Mouse (Mus musculus) ovary, postnatal 14 days (tissue): ENCODE data around the gene Syvn1.

ENCODE experiments used
- DNase-seq: peaks from one replicate; pipeline ENCODE4 v3.0.0; 2022; ENCODE audit warnings: low spot score

Syvn1 gene

DNA sequence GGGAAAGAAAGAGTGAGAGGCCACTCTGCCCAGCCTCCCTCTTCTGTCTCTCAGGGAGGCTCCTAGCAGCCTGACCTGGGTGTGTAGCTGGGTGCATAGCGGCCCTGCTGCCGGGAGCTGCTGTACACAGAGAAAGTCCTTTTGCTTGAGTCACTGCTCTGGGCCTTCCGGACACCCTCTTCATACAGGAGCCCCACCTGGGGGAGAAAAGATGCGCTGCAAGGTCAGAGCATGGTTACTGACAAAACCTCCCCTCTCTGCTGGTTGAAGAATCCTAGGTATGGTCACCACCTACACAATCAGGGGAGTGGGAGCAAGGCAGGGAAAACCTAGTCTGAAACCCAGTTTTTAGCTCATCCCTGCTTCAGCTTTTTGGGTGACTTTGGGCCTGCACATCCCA lies 22.6 kb downstream of the Syvn1 start:
- no peak for DNase-seq

DNA sequence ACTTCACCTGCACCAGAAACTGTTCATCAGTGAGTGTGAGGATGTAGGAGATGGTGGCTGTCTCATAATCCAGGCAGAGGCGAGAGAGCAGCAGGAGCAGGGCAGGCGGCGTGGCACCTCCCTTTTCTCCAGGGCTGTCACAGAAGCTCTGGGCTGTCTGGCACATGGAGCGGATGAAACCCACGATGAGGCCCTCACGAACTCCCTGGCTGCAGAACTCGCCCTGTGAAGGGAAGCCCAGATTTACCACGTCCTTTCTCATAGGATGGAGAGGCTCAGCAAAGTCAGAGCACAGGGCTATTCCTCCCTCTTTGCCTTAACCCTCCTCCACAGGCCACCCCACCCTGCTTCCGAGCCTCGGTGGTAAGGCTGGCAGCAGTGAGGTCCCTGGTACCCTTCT lies 23.5 kb downstream of the Syvn1 start:
- no peak for DNase-seq

DNA sequence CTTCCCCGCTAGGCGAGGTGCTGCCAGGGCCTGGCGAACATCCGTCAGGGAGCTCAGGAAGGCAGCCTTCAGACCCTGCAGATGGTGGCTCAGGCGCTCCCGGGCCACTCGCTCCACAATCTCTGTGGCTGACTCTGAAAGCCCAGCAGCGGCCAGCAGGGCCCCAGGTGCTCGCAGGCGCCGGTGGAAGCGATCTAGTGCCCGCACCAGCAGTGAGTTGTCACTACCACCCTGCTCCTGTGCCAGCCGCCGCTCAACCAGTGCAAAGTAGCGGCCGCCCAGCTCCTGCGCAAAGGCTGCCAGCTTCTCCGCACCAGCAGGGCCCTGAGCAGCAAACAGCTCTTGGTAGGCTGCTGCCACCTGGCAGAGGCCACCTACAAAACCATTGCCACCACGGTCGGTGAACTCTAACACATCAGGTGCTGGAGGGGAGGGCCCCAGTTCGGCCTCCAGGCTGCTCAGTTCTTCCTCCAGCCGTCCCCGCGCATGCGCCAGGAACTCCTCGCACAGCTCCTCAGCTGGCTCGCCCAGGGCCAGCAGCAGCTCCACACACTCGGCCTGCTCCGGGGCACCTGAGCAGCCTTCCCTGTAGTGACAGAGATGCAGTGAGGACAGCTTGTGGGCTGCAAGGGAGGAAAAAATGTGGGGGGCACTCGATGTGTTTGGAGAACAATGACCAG lies 24.3 kb downstream of the Syvn1 start:
- DNase-seq = no peak

DNA sequence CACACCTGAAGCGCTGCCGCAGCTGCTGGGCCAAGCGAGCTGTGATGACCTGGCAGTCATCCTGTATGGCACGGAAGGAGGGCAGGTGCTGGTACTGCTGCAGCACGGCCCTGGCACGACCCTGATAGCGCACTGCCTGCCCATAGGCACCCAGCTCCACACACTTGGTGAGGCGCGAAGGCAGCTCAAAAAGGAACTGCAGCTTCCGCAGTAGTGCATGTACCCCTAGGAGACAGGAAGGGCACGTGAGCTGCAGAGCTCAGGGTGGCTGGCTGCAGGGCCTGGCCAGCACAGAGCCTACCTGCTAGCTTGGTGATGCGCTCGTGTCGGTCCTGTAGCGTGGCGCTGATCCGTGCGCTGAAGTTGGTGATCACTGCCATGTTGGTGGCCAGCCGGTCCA lies 24.9 kb downstream of the Syvn1 start:
- DNase-seq = no peak

DNA sequence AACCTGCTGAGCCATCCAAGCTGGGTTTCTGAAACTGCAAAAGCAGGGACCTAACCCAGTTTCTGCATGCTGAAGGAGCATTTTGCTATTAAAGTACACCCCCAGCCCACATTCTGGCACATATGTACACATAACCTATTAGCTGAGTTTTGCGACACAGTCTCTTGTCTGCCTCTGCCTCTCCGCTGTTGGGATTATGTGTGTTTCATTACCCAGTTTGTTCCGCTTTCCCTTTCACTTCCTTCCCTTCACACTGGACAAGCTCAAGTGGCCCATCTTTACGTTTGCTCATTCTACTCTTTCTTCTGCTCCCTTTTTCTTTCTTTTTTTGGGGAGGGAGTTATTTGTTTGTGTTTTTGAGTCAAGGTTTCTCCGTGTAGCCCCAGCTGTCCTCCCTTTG lies 27.5 kb downstream of the Syvn1 start:
- DNase-seq = no peak

DNA sequence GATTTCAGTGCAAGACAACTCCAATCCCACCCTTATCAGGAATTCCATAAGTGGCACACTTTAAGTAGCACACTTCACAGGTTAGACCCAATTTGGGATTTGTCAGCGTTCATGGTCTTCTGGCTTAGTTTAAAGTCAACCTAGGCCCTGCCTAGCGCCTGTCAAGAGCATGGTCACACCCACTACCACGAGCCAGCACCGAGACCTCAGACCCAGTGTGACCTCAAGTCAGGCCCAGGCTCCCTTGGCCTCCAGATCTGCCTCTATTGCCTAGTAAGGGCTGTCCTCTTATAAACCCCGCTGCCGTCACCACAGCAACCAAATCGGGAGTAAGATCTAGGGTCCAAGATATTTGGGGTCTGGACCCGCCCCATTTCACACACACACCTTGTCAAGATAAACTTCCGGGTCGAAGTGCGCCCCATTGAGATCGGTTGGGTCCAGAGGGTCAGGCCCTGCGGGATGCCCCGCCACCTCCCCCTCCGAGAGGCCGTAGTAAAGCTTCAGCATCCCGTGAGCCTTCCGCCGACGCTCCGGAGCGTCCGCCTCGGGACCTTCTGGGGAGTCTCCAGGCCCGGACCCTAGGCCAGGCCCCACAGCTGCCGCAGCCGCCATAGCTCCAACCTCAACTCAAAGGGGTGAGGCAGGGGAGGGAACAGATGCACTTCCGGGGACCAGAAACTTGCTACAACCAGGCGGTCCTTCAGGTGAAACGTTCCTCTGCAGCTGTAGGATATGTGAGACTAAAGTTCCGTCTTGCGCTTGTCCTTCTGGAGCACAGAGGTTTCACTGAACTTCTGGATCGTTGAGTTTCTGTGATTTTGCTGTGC lies 30.4 kb downstream of the Syvn1 start, which contains the start of gene Vps51:
Vps51 (minus strand) TSS at position 668 of the 830 bp plus-strand sequence.
- peak; percentile 80 for DNase-seq

DNA sequence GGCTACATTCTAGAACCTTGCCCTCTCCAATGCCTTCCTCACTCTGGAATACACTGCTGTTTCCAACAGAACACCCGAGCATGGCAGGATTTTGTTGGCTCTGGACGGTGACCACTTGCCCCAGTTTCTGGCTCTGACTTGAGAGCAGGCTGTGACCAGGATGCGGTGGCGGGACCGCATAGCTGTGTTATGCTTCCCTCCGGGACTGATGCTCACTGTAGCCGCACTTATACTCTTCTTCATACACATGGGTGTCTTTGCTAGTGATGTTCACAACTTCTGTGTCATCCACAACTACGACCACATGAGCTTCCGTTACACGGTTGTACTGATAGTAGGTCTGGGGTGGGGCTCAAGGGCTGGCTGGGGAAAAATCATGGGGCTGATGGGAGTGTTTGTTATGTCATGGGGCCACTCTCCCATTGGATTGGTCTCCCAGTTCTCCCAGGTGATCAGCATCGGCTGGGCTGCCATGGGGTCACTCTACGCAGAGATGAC lies 33.7 kb downstream of the Syvn1 start, which contains the start of gene Tmem262:
Tmem262 (plus strand) TSS at position 51 of the 498 bp plus-strand sequence.
- DNase-seq = no peak

DNA sequence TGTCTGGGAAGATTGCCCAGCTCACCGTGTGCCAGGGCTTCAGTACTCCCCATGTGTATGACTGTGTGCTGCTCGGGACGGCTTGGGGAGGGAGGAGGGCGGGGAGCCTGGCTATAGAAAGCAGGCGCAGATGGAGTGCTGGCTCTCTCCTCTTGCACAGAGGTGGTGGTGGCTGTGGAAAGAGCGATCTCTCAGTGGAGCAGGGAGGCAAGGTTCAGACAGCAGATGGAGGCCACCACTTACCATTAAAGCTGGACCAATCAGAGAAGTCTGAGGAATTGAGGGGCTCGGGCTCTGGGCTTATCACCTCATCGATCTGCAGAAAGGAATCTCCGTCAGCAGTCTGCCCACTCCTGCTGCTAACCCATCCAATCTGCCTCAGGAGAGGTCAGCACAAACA lies 35.8 kb downstream of the Syvn1 start, which contains the start of gene Gm28374:
Gm28374 (minus strand) TSS at position 101 of the 400 bp plus-strand sequence.
- DNase-seq = no peak

DNA sequence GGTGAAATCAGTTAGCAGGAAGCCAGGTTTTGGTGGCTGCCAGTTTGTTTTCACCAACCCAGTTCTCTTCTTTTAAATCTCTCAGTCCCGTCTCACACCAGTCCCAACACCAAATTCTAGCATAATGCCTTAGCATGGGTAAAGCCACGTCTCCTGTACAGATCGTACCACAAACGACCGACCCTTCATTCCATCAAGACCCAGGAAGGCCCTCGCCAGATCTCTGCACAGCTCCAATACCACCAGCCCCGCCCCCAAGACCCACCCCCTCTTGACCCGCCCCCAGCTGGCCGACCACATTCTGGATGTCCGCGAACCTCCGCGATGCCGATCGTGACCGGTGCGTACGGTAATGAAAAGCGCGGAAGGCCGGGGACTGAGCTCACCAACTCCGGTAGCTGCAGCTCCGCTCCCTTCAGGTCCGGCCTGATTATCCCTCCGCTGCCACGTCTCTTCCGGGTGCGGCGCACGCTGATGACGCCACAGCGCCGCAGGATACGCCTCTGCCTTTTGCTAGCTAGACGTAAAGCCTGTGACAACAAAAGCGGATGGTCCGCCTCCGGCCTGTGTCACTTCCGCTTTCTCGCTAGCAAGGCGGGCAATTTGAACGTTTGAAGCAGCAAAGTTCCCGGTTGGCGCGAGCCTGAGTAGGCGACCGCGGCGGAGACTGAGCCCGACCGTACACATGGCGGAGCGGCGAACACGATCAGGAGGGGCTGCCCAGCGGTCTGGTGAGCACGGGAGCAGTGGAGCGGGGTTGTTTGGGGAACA lies 38.3 kb downstream of the Syvn1 start, which contains the start of the genes Zfpl1 and Cdca5:
Zfpl1 (minus strand) TSS at position 479 of the 771 bp plus-strand sequence.
Cdca5 (plus strand) TSS at position 506 of the 771 bp plus-strand sequence.
- DNase-seq = peak; percentile 95

DNA sequence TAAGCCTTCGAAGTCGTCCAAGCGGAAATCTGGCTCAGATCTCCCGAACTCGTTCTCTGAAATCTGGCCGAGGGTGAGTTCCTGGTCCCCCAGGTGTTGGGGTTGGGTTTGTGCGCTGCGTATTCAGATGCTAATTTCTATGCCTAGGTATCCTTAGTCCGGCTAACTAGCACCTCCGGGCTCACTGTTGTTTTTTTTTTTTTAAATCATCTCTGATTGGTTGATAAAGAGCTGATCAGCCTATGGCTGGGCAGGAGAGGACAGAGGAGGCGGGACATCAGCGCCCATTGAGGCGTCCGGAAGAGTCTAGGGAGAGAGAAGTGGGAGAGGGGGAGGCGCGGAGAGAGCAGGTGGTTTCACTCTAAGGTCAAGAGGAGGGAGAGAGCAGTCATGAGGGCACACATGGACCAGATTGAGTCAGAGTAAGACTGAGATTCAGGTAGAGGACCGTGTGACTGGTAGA lies 39.1 kb downstream of the Syvn1 start:
- DNase-seq = no peak

DNA sequence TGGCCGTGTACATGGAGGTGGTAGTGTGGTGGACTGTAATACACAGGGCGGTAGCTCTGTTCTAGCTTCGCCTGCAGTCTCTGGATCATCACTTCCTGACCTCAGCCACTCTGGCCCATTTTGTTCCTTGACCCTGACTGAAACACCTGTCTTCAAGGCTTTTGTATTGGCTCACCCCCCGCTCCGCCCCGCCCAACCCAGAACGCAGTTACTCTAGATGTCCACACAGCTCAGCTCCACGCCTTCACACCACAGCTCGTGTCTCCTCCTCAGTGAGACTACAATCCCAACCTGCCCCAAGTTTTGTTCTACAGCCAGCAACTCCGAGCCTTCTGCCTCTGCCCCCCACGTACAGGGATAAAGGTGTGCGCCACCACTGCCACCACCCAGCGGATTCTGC lies 42.5 kb downstream of the Syvn1 start:
- DNase-seq = no peak

DNA sequence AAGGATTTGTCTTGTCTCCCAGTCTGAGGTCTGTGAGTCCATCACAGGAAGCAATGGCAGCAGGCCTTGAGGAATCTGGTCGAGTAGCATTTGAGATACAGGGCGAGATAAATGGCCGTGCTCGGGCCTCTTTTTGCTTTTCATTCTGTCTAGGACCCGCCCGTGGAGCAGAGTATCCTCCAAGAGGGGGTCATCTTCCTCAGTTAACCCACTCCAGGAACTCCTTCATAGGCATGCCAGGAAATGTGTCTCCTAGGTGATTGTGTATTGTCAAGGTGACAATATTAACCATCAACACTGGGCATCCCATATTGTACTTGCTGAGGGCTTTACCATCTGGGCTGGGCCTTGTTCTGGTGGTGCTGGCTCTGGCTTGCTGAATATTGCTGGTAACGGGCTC lies 47.7 kb downstream of the Syvn1 start, which contains the start of gene AC131692.1:
AC131692.1 (plus strand) TSS at position 301 of the 400 bp plus-strand sequence.
- no peak for DNase-seq

DNA sequence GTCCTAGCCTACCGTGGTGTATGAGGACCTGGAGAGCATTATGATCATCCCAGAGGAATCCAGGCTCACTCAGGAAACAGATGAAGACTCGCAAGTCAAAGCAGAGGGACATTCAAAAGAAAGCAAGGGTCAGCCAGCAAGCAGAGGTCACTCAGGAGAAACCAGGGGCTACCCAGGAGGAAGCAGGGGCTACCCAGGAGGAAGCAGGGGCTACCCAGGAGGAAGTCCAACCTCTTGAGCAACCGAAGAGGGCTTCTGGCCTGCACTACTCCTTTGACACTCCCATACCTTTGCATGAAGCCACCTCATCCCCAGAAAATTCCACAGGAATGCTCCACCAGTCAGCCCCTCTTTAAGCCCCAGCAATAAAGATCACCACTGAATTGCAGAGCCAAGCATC lies 51.5 kb downstream of the Syvn1 start:
- no peak for DNase-seq

DNA sequence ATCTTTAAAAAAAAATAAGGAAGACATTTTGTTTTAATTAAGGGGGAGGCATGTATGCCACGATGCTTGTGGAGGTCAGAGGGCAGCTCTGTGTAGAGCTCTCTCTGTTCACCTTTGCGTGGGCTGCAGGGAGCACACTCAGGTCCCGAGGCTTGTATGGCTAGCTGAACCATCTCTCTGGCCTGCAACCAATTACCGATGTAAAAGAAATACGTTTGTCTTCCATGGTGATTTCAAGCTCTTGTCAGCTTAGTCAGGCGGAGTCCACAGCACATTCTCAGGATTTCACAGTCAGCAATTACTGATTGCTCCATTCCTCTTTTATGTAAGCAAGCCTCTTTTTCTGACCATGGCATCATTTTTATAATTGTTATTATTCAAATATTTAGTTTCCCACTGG lies 54.8 kb downstream of the Syvn1 start:
- DNase-seq = no peak

DNA sequence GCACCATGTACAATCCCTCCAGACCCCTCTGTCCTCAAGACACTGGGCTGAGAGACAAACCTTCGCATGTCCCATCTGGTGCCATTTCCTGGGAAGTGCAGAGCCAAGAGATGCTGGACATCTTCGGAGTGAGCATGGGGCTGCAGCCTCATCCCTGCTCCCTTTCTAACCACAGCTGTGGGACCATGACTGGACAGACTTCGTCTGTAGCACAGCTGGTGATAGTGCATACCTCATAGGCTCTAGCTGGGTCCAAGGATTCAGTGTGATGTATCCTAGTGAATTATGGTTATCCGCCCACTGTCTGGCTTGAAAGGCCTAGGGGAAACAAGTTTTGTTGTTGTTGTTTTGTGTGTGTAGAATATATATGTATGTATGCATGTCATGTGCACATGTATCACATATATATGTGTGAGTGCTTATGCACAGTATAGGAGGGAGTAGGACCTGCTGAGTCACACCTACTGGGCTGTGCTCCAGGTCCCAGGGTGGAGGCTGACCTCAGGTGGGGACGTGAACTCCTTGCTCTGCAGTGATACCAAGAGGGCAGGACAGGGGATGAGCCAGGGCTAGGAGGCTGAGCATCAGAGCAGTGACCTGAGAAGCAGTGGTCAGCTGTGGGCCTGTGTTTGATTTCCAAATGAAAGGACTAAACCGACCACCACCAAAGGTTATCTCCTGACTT lies 55.9 kb downstream of the Syvn1 start:
- DNase-seq = no peak
